Mouse (Mus musculus) liver, postnatal 0 days (tissue): Measurements from ENCODE around the gene Clasp1. TPM values are rescaled to one million over a fixed set of nuclear protein-coding genes. Genes with fewer than 3 reads are reported as not detected.

Experiments
- ATAC-seq: fragments of 200-750 bp; cut with Nextera tagmentation; 2 replicates; pipeline ENCODE4 v1.8.0; 2017; ENCODE audit warnings: mild to moderate bottlenecking, moderate library complexity
- DNase-seq: peaks from one replicate; pipeline ENCODE4 v3.0.0-alpha.2; 2016
- H3K27ac ChIP-seq: fragments of 300-500 bp; sonication (generic); 2 replicates; pipeline ENCODE4 v1.5.1; 2014; ENCODE audit warnings: antibody characterized with exemption, moderate library complexity, mild to moderate bottlenecking, low read depth
- H3K27me3 ChIP-seq: fragments of 300-500 bp; sonication (generic); 2 replicates; pipeline ENCODE4 v1.6.1; 2014; ENCODE audit warnings: low read length, control low read depth, mixed read lengths; ENCODE audit not compliant: insufficient read depth
- H3K36me3 ChIP-seq: fragments of 300-500 bp; sonication (generic); replicated peaks from 2 replicates; pipeline ENCODE4 v1.6.1; 2014; ENCODE audit warnings: mild to moderate bottlenecking, control low read depth, low read length, moderate library complexity, mixed read lengths; ENCODE audit not compliant: insufficient read depth
- H3K4me1 ChIP-seq: fragments of 300-500 bp; sonication (generic); 2 replicates; pipeline ENCODE4 v1.6.1; 2014; ENCODE audit warnings: antibody characterized with exemption, mild to moderate bottlenecking, control low read depth; ENCODE audit not compliant: insufficient read depth
- H3K4me2 ChIP-seq: fragments of 300-500 bp; sonication (generic); 2 replicates; pipeline ENCODE4 v1.6.1; 2014; ENCODE audit warnings: low read depth, mild to moderate bottlenecking, low read length, moderate library complexity, mixed read lengths
- H3K4me3 ChIP-seq: fragments of 300-500 bp; sonication (generic); 2 replicates; pipeline ENCODE4 v1.5.1; 2014; ENCODE audit warnings: low read depth, low read length
- H3K9ac ChIP-seq: fragments of 300-500 bp; sonication (generic); replicated peaks from 2 replicates; pipeline ENCODE4 v1.6.1; 2014; ENCODE audit warnings: mild to moderate bottlenecking, moderate library complexity
- H3K9me3 ChIP-seq: fragments of 300-500 bp; sonication (generic); 2 replicates; pipeline ENCODE4 v1.6.1; 2016; ENCODE audit warnings: mild to moderate bottlenecking, control low read depth, low read length, mixed read lengths
- CTCF ChIP-seq: sonication (generic); IDR thresholded peaks from 2 replicates; pipeline ENCODE4 v1.5.1; 2016; ENCODE audit warnings: antibody characterized with exemption, low read depth
- EP300 ChIP-seq: IDR thresholded peaks from 2 replicates; pipeline ENCODE4 v1.6.1; 2016; ENCODE audit warnings: antibody characterized with exemption, low read depth, mild to moderate bottlenecking
- WGBS: fragments of 180-500 bp; shearing (Covaris S2); extraction: QIAGEN DNeasy Blood & Tissue Kit; methylation state at CpG from one replicate; pipeline ENCODE4 v1.1.7; 2014; ENCODE audit not compliant: insufficient replicate concordance; 5-methylcytosine and 5-hydroxymethylcytosine counted together
- polyA plus RNA-seq: library from polyadenylated mRNA; unstranded; fragments of >200 nt; fragmentation: Nextera tagmentation; extraction: Ambion mirVana; gene quantifications from 2 replicates; pipeline ENCODE4 v1.2.1, GENCODE M21; 2015

Clasp1 gene
- polyA plus RNA-seq, 1 experiment from 2014 or later: 6.4 TPM

- Histone ChIP-seq H3K4me2 (no peak overlapping the region), H3K9ac (no peak overlapping the region), H3K27me3 (no peaks in the 10 kb centered on the region), H3K27ac (no peak overlapping the region), H3K36me3 (peaks cover 65% of the 10 kb centered on the region), H3K9me3 (no peaks in the 10 kb centered on the region), H3K4me1 (no peaks in the 10 kb centered on the region), H3K4me3 (no peak overlapping the region)
- DNase-seq (no peak), ATAC-seq (no peak)
- no peak for TF ChIP-seq EP300
- TF ChIP-seq CTCF: no peak
- 84% methylated on average over 4 of the region's 4 CpGs for WGBS
Measured at GRCm38 (mm10) chr1:118552071-118552470, 163.2 kb downstream of the Clasp1 start.

DNA sequence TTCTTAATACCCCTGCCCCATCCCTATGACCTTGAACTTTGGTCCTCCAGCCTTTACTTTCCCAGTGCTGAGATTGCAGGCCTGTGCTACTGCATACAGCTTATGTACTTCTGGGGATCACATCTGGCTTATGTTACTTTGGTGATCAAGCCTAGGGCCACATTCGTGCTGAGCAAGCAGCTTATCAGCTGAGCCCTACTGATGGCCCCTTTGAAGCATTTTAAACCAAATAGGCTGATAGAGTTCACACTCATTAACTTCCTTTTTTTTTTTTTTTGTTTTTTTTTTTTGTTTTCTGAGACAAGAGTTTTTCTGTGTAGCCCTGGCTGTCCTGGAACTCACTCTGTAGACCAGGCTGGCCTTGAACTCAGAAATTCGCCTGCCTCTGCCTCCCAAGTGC, 164.2 kb downstream of the Clasp1 start:
- no peak for TF ChIP-seq CTCF
- no peak for TF ChIP-seq EP300
- ATAC-seq (no peak), DNase-seq (no peak)
- H3K9ac ChIP-seq: no peak overlapping the region
- H3K4me2 ChIP-seq: no peak overlapping the region
- no peaks in the 10 kb centered on the region for H3K9me3 ChIP-seq
- no peaks in the 10 kb centered on the region for H3K27me3 ChIP-seq
- WGBS: 58% methylated on average over 2 of the region's 2 CpGs
- peaks cover 63% of the 10 kb centered on the region for H3K36me3 ChIP-seq
- no peaks in the 10 kb centered on the region for H3K4me1 ChIP-seq
- H3K4me3 ChIP-seq: no peak overlapping the region
- no peak overlapping the region for H3K27ac ChIP-seq

DNA sequence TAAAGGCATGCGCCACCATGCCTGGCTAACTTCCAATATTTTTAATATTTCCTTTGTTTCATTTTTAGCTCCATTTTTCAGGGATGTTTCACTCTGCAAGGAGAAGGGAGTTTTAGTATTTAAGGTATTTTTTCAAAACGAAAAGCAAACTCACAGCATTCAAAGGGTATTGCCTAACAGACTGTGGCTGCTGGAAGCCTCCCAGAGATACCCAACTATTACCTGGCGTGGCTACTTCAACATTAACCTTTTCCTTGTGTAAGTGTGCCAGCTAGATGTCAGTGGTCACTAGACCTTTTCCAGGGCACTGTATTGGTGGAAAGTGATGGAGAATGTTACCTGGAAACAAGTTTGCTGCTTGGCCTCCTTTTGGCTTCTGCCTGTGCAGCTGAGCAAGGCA, 164.6 kb downstream of the Clasp1 start:
- no peak for ATAC-seq
- Histone ChIP-seq H3K9me3 (no peaks in the 10 kb centered on the region), H3K36me3 (peaks cover 62% of the 10 kb centered on the region), H3K4me3 (no peak overlapping the region), H3K27me3 (no peaks in the 10 kb centered on the region), H3K4me2 (no peak overlapping the region), H3K9ac (no peak overlapping the region), H3K4me1 (no peaks in the 10 kb centered on the region), H3K27ac (no peak overlapping the region)
- 73% methylated on average over 3 of the region's 3 CpGs for WGBS
- DNase-seq: no peak
- TF ChIP-seq EP300 (no peak), CTCF (no peak)

DNA sequence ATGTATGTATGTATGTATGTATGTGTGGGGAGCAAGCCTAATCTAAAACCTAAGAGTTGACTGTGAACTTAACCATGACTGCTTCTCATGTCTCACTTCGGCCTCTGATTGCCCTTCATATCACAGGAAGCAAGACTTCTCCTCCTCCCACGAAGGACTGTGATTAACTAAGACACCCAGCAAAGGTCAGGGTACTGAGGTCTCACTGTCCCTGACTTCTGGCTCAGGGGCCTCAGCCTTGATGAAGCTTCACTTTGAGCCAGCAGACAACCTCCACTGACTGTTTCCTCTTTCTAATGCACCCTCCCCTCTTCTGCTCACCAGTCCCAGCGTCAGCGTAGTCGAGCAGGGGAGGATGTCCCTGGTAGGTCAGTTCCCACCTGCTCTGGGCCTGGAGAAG, 166.1 kb downstream of the Clasp1 start:
- H3K27me3 ChIP-seq: no peaks in the 10 kb centered on the region
- 62% methylated on average over 5 of the region's 5 CpGs for WGBS
- DNase-seq (no peak), ATAC-seq (no peak)
- no peak overlapping the region for H3K27ac ChIP-seq
- H3K9me3 ChIP-seq: no peaks in the 10 kb centered on the region
- H3K4me3 ChIP-seq: no peak overlapping the region
- TF ChIP-seq CTCF (no peak), EP300 (no peak)
- peaks cover 53% of the 10 kb centered on the region for H3K36me3 ChIP-seq
- no peak overlapping the region for H3K4me2 ChIP-seq
- H3K9ac ChIP-seq: no peak overlapping the region
- no peaks in the 10 kb centered on the region for H3K4me1 ChIP-seq

GRCm38 (mm10) chr1:118559716-118560115, 170.9 kb downstream of the Clasp1 start:
- DNase-seq: no peak

GRCm38 (mm10) chr1:118564561-118564960, 175.7 kb downstream of the Clasp1 start:
- H3K4me2 ChIP-seq: no peak overlapping the region
- H3K4me1 ChIP-seq: no peaks in the 10 kb centered on the region
- no peak overlapping the region for H3K27ac ChIP-seq
- no peak for TF ChIP-seq EP300
- TF ChIP-seq CTCF: peak; percentile 47
- DNase-seq (no peak), ATAC-seq (no peak)
- H3K4me3 ChIP-seq: no peak overlapping the region
- no peak overlapping the region for H3K9ac ChIP-seq
- H3K9me3 ChIP-seq: no peaks in the 10 kb centered on the region
- H3K27me3 ChIP-seq: no peaks in the 10 kb centered on the region
- peaks cover 63% of the 10 kb centered on the region for H3K36me3 ChIP-seq

More at GRCm38 (mm10) chr1:118559716-118560115, 170.9 kb downstream of the Clasp1 start:
- WGBS: 76% methylated on average over 2 of the region's 2 CpGs
- no peak overlapping the region for H3K27ac ChIP-seq
- no peak overlapping the region for H3K4me2 ChIP-seq
- no peak overlapping the region for H3K4me3 ChIP-seq
- no peaks in the 10 kb centered on the region for H3K27me3 ChIP-seq
- TF ChIP-seq EP300 (no peak), CTCF (no peak)
- H3K9ac ChIP-seq: no peak overlapping the region
- no peaks in the 10 kb centered on the region for H3K4me1 ChIP-seq
- peaks cover 70% of the 10 kb centered on the region for H3K36me3 ChIP-seq
- ATAC-seq: no peak
- H3K9me3 ChIP-seq: no peaks in the 10 kb centered on the region

GRCm38 (mm10) chr1:118567659-118568058, 178.8 kb downstream of the Clasp1 start:
- Histone ChIP-seq H3K4me2 (no peak overlapping the region), H3K27ac (no peak overlapping the region), H3K36me3 (peaks cover 57% of the 10 kb centered on the region), H3K4me3 (no peak overlapping the region), H3K4me1 (no peaks in the 10 kb centered on the region), H3K27me3 (no peaks in the 10 kb centered on the region), H3K9me3 (no peaks in the 10 kb centered on the region), H3K9ac (no peak overlapping the region)
- WGBS: 77% methylated on average over 3 of the region's 3 CpGs
- DNase-seq (no peak), ATAC-seq (no peak)
- no peak for TF ChIP-seq EP300
- no peak for TF ChIP-seq CTCF
